Mouse (Mus musculus) lung, embryonic 14.5 days (tissue): ENCODE results near the gene Supt5. TPM values are rescaled to one million over a fixed set of nuclear protein-coding genes. Genes with fewer than 3 reads are reported as not detected.
"Not testable (repeated sequence)": the region's sequence is repeated elsewhere in the genome, so short reads cannot be mapped to it uniquely, and the experiment has no call there.

ENCODE experiments used
- ATAC-seq: fragments of 200-750 bp; cut with Nextera tagmentation; 2 replicates; pipeline ENCODE4 v1.8.0; 2017; ENCODE audit warnings: mild to moderate bottlenecking, moderate TSS enrichment, moderate library complexity; ENCODE audit not compliant: insufficient read depth
- DNase-seq: peaks from one replicate; pipeline ENCODE4 v3.0.0-alpha.2; 2015
- H3K27ac ChIP-seq: fragments of 300-500 bp; sonication (generic); 2 replicates; pipeline ENCODE4 v1.5.1; 2014; ENCODE audit warnings: low read depth, mild to moderate bottlenecking, moderate library complexity
- H3K27me3 ChIP-seq: fragments of 300-500 bp; sonication (generic); 2 replicates; pipeline ENCODE4 v1.6.1; 2014; ENCODE audit warnings: low read length, control low read depth; ENCODE audit not compliant: insufficient read depth
- H3K36me3 ChIP-seq: fragments of 300-500 bp; sonication (generic); 2 replicates; pipeline ENCODE4 v1.6.1; 2014; ENCODE audit warnings: control low read depth; ENCODE audit not compliant: insufficient read depth
- H3K4me1 ChIP-seq: fragments of 300-500 bp; sonication (generic); 2 replicates; pipeline ENCODE4 v1.6.1; 2014; ENCODE audit warnings: antibody characterized with exemption, control low read depth; ENCODE audit not compliant: insufficient read depth
- H3K4me2 ChIP-seq: fragments of 300-500 bp; sonication (generic); 2 replicates; pipeline ENCODE4 v1.6.1; 2014; ENCODE audit warnings: mild to moderate bottlenecking
- H3K4me3 ChIP-seq: fragments of 300-500 bp; sonication (generic); 2 replicates; pipeline ENCODE4 v1.5.1; 2014; ENCODE audit warnings: low read depth, low read length
- H3K9ac ChIP-seq: fragments of 300-500 bp; sonication (generic); 2 replicates; pipeline ENCODE4 v1.6.1; 2014
- H3K9me3 ChIP-seq: fragments of 300-500 bp; sonication (generic); 2 replicates; pipeline ENCODE4 v1.6.1; 2016; ENCODE audit warnings: low read depth, low read length, control low read depth
- CTCF ChIP-seq: IDR thresholded peaks from 2 replicates; pipeline ENCODE4 v1.5.1; 2016; ENCODE audit warnings: antibody characterized with exemption, low read depth
- WGBS: fragments of 180-500 bp; shearing (Covaris S2); extraction: QIAGEN DNeasy Blood & Tissue Kit; methylation state at CpG from one replicate; pipeline ENCODE4 v1.1.7; 2014; 5-methylcytosine and 5-hydroxymethylcytosine counted together
- polyA plus RNA-seq: library from polyadenylated mRNA; unstranded; fragments of >200 nt; fragmentation: Nextera tagmentation; extraction: Ambion mirVana; gene quantifications from 2 replicates; pipeline ENCODE4 v1.2.1, GENCODE M21; 2014

The Supt5 gene
- polyA plus RNA-seq = 73.5 and 77.5 TPM in 2 replicates

DNA sequence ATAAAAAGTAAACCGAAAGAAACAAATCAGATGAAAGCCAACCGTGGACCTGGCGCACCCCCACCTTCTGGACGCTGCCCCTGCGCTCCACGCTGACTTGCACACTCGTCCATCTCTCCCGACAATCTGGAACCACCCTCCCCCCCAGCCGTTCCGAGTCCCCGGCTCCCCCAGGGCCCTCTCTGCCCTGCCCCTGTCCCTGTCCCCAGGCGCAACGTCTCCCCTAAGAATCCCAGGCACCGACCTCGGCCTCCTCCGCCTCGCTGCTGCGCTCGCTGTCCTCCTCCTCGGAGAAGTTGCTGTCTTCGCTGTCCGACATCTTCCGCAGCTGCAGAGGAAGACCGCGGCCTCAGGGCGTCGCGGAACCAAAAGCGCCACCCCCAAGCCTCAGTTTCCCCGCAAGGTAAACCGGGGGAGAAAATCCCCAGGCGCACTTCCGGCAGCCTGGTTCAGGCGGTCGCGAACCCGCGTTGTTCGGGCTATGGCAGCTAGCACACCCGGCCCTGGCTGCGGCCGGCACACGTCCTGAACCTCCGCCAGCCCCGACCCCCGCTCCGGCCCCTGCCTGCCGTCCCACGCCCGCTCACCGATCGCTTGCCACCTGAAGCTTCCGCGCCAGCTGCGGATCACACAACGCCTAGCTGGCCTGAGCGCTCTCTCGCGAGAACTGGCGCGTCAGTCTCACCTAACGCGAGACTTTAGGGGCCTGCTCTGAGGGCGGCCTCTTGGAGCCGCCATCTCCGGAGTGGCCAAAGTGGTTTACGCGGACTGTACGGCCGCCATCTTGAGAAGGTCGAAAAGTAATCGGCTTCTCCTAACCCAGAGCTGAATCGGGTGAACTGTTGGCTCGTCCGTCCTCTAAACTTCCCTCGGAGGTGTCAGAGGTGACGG, at the start of gene Supt5:
TSS of gene Supt5 (minus strand) at position 639 of the 891 bp plus-strand sequence.
- DNase-seq = peak; percentile 100
- H3K36me3 ChIP-seq = peaks cover 9% of the 10 kb centered on the region
- no peaks in the 10 kb centered on the region for H3K27me3 ChIP-seq
- ATAC-seq = peak; percentile 99
- TF ChIP-seq CTCF = no peak
- peak within 1 kb of the TSS; percentile 93 for H3K4me2 ChIP-seq
- no peaks in the 10 kb centered on the region for H3K4me1 ChIP-seq
- H3K4me3 ChIP-seq = peak within 1 kb of the TSS; percentile 80
- peak within 1 kb of the TSS; percentile 92 for H3K9ac ChIP-seq
- under 1% methylated on average over 77 of the region's 77 CpGs for WGBS
- H3K9me3 ChIP-seq = no peaks in the 10 kb centered on the region
- H3K27ac ChIP-seq = peak within 1 kb of the TSS; percentile 89

DNA sequence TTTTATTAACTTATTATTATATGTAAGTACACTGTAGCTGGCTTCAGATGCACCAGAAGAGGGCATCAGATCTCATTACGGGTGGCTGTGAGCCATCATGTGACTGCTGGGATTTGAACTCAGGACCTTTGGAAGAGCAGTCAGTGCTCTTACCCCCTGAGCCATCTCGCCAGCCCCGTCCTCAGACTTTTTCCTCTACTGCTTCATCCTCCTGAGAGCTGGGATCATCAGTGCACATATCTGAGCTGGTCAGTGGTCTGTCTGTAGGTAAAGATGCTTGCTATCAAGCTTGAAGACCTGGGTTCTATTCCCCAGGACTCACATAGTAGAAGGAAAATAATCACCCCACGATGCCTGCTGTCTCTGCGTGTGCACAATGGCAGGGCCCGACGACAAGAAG, 48.8 kb upstream of the Supt5 start:
- H3K27me3 ChIP-seq, DNase-seq, H3K9ac ChIP-seq, H3K4me3 ChIP-seq, ATAC-seq, H3K9me3 ChIP-seq, H3K4me2 ChIP-seq, H3K27ac ChIP-seq: not testable (repeated sequence)
- Histone ChIP-seq H3K36me3 (peaks cover 39% of the 10 kb centered on the region), H3K4me1 (peaks cover 11% of the 10 kb centered on the region)
- WGBS = 87% methylated on average over 7 of the region's 7 CpGs

DNA sequence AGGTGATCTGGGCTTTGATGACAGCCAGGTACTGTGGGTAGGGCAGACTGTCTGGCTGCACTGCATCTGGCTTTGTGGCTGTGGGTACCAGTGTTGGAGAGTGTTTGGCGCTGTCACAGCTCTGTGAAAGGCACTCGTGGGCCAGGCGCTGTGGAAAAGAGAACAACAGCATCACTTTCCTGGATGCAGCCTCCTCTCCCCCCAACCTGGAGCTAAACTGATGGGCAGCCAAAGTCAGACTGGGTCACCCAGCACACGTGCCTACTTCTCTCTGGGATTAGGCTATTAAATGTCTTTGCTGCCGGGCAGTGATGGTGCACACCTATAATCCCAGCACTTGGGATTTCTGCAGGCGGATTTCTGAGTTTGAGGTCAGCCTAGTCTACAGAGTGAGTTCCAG, 48.3 kb upstream of the Supt5 start:
- H3K4me2 ChIP-seq, H3K9me3 ChIP-seq, DNase-seq, H3K4me3 ChIP-seq, H3K9ac ChIP-seq, H3K27me3 ChIP-seq, ATAC-seq, H3K27ac ChIP-seq: not testable (repeated sequence)
- 79% methylated on average over 6 of the region's 6 CpGs for WGBS
- Histone ChIP-seq H3K36me3 (peaks cover 39% of the 10 kb centered on the region), H3K4me1 (peaks cover 13% of the 10 kb centered on the region)

DNA sequence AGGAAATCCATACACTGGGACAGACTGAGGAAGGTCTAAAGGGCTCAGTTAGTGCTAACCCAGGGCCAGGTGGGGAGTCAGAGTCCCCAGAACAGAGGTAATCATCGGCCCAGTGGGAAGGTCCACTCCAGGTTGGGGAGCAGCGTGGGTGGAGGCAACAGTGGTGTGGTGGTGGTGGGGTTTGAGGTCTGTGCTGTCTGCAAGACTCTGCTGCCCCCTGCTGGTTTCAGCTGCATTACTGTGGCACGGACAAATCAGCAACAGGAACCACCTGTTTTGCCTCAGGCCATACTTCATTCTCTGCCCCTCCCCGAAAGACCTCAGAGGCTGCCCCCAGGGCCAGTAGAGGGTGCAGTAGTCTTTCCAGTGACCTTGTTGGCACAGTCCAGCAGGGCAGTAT, 47.9 kb upstream of the Supt5 start:
- no peak overlapping the region for H3K4me3 ChIP-seq
- H3K36me3 ChIP-seq = peaks cover 39% of the 10 kb centered on the region
- 3% methylated on average over 4 of the region's 4 CpGs for WGBS
- H3K9me3 ChIP-seq = no peaks in the 10 kb centered on the region
- no peaks in the 10 kb centered on the region for H3K27me3 ChIP-seq
- H3K27ac ChIP-seq = no peak overlapping the region
- no peak overlapping the region for H3K9ac ChIP-seq
- TF ChIP-seq CTCF = peak; percentile 96
- DNase-seq (peak; percentile 95), ATAC-seq (peak; percentile 59)
- H3K4me2 ChIP-seq = no peak overlapping the region
- peaks cover 14% of the 10 kb centered on the region for H3K4me1 ChIP-seq

DNA sequence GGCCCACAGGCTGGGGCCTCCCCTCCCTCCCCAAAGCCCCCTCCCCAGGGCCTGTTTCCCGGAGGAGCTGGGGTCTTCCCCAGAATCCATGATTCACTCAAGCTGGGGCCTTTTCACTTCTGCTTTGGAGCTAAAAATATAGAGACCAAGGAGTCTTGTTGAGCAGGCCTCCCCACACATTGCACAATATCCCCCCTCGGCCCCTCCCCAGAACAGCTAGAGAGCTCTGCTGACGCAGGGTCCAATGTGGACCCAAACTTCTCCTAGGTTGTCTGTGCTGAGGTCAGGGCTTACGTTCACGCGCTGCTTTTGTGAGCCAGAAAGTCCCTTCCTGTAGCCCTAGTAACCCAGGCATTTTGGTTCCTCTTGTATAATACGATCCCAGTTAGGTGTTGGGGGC, 47.5 kb upstream of the Supt5 start:
- WGBS = 81% methylated on average over 7 of the region's 7 CpGs
- H3K4me2 ChIP-seq = no peak overlapping the region
- H3K9ac ChIP-seq = no peak overlapping the region
- ATAC-seq (no peak), DNase-seq (peak; percentile 13)
- no peak for TF ChIP-seq CTCF
- H3K36me3 ChIP-seq = peaks cover 39% of the 10 kb centered on the region
- peaks cover 17% of the 10 kb centered on the region for H3K4me1 ChIP-seq
- no peak overlapping the region for H3K4me3 ChIP-seq
- no peaks in the 10 kb centered on the region for H3K9me3 ChIP-seq
- H3K27me3 ChIP-seq = no peaks in the 10 kb centered on the region
- H3K27ac ChIP-seq = no peak overlapping the region

DNA sequence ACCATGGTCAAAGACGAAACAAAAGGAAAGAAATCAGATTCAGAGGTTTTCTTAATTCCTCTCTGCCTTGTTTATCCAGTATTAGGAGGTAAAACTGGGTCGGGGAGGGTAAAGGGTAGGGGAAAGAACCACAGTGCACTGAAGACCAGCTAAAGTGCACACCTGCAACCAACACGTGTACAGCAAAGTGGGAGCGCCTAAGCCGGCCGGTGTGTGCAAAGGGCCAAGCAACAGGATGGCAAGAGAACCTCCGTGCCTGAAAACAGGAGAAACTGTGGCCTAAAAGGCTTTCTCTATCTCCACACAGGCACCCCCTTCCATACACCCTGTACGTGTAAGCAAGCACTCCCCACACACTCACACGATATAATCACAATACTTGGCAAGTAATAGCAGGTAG, 46.6 kb upstream of the Supt5 start:
- no peak for TF ChIP-seq CTCF
- Histone ChIP-seq H3K27ac (no peak overlapping the region), H3K9ac (no peak overlapping the region), H3K36me3 (peaks cover 32% of the 10 kb centered on the region), H3K4me3 (no peak overlapping the region), H3K4me1 (peaks cover 24% of the 10 kb centered on the region), H3K27me3 (no peaks in the 10 kb centered on the region), H3K9me3 (no peaks in the 10 kb centered on the region), H3K4me2 (no peak overlapping the region)
- no peak for ATAC-seq
- DNase-seq = no peak
- 88% methylated on average over 9 of the region's 9 CpGs for WGBS

DNA sequence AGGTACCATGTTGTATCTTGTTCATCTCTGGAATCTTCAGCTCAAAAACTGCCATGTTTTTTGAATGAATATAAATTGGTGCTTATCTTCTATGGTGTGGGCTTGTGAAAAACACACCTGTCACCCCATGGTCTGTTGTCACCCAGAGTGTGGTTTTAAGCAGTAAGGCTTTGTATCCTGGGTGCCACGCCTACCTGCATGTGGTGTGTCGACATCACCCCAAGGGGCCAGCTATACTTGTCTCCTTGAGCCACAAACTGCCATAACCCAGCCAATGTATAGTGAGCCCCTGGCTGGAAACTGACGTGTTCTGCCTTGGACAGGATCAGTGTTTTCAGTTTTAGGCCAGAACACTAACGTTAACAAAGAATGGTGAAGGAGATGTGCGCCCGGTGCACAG, 45.6 kb upstream of the Supt5 start:
- Histone ChIP-seq H3K27me3 (no peaks in the 10 kb centered on the region), H3K9ac (no peak overlapping the region), H3K4me3 (no peak overlapping the region), H3K4me1 (peaks cover 28% of the 10 kb centered on the region), H3K9me3 (no peaks in the 10 kb centered on the region), H3K36me3 (peaks cover 23% of the 10 kb centered on the region), H3K4me2 (no peak overlapping the region), H3K27ac (0 out of 2 replicates have a peak overlapping the region, but pooled peaks have one; percentile 100)
- DNase-seq (no peak), ATAC-seq (no peak)
- WGBS = 78% methylated on average over 6 of the region's 6 CpGs
- TF ChIP-seq CTCF = no peak
